Comparison of ENCODE assay signal across 8 mouse cellular contexts in genomic region chr19:5337975-5338374, GRCm38 (mm10). TPM values are rescaled to one million over a fixed set of nuclear protein-coding genes. Genes with fewer than 3 reads are reported as not detected.
DNase-seq lines count a peak whose midpoint lies in the region; ATAC-seq and TF ChIP-seq lines count a peak whose summit lies in the region.

No protein-coding gene starts in this region.

- no peak for ATAC-seq in forebrain, postnatal 0 days
- no peak for ATAC-seq in forebrain, embryonic 15.5 days (replicated peaks)
- ATAC-seq in monocyte, adult 5-6 weeks (replicated peaks; ENCODE audit: insufficient number of reproducible peaks, low FRiP score, low TSS enrichment, poor library complexity, severe bottlenecking), result peak; percentile 70

- H3K4me3 ChIP-seq in forebrain, postnatal 0 days (ENCODE audit: low read depth, low read length), result no peak overlapping the region
- H3K4me3 ChIP-seq in forebrain, embryonic 15.5 days, result no peak overlapping the region

- no peaks in the 10 kb centered on the region for H3K4me1 ChIP-seq in forebrain, postnatal 0 days (ENCODE audit: insufficient read depth)
- no peaks in the 10 kb centered on the region for H3K4me1 ChIP-seq in forebrain, embryonic 15.5 days

- peak; percentile 84 for TF ChIP-seq CTCF in forebrain, postnatal 0 days (IDR thresholded peaks at IDR 0.05; ENCODE audit: low read depth)

- intact Hi-C loops in heart, postnatal 10 days (cut with DNase I), result loop anchor here (1.0 kb wide), 1 partner anchor 10 kb away; no protein-coding TSS in a partner anchor

- H3K36me3 ChIP-seq in forebrain, postnatal 0 days (ENCODE audit: insufficient read depth), result no peaks in the 10 kb centered on the region
- no peaks in the 10 kb centered on the region for H3K36me3 ChIP-seq in forebrain, embryonic 15.5 days

- H3K9ac ChIP-seq in forebrain, postnatal 0 days, result no peak overlapping the region
- H3K9ac ChIP-seq in forebrain, embryonic 15.5 days (replicated peaks), result no peak overlapping the region

- H3K4me2 ChIP-seq in forebrain, postnatal 0 days (ENCODE audit: low read depth), result no peak overlapping the region
- H3K4me2 ChIP-seq in forebrain, embryonic 15.5 days (replicated peaks), result no peak overlapping the region

- H3K9me3 ChIP-seq in forebrain, postnatal 0 days (ENCODE audit: low read length), result no peaks in the 10 kb centered on the region
- no peaks in the 10 kb centered on the region for H3K9me3 ChIP-seq in forebrain, embryonic 15.5 days

- H3K27me3 ChIP-seq in forebrain, postnatal 0 days (ENCODE audit: insufficient read depth, low read length), result no peaks in the 10 kb centered on the region
- no peaks in the 10 kb centered on the region for H3K27me3 ChIP-seq in forebrain, embryonic 15.5 days

- no peak overlapping the region for H3K27ac ChIP-seq in forebrain, postnatal 0 days (ENCODE audit: low read depth, low read length)
- no peak overlapping the region for H3K27ac ChIP-seq in forebrain, embryonic 15.5 days (replicated peaks)

- 18% methylated on average over 5 of the region's 5 CpGs for WGBS in forebrain, postnatal 0 days
- 23% methylated on average over 5 of the region's 5 CpGs for WGBS in forebrain, embryonic 15.5 days

- peak; percentile 77 for DNase-seq in forebrain, postnatal 0 days
- DNase-seq in adrenal gland, adult (ENCODE audit: inconsistent age in 2 of 2, low spot score in 1 of 2), result peak; percentile 78 to 91
- DNase-seq in embryo, embryonic 10 days (ENCODE audit: low spot score), result peak; percentile 88
- DNase-seq in heart, postnatal 10 days, result peak; percentile 79 to 91
- peak; percentile 74 to 79 for DNase-seq in left cerebral cortex, adult 18-20 months (ENCODE audit: low spot score in 2 of 2)
- peak; percentile 22 for DNase-seq in telencephalon, adult 2 months (ENCODE audit: low read depth, low spot score)

RNA-seq across cellular contexts. Expression of gene Catsper1, which starts 2.4 kb away (rescaled TPM):
- not detected in 2 replicates for total RNA-seq in forebrain, postnatal 0 days (2014; rRNA removed)
- not detected in 2 replicates for polyA plus RNA-seq in forebrain, postnatal 0 days (2015; fragmentation: Nextera tagmentation; extraction: Ambion mirVana)
- not detected in 2 replicates for polyA plus RNA-seq in forebrain, embryonic 15.5 days (2015; fragmentation: Nextera tagmentation; extraction: Ambion mirVana)
- not detected for total RNA-seq in heart, postnatal 10 days (2021)
- total RNA-seq in left cerebral cortex, adult 18-20 months (2021), result not detected
- total RNA-seq in monocyte, adult 5-6 weeks (2017), result not detected in 3 replicates

RNA-seq across cellular contexts. Expression of gene Cst6, which starts 11.4 kb away (rescaled TPM):
- 0.76 and 2.4 TPM in 2 replicates for total RNA-seq in forebrain, postnatal 0 days (2014; rRNA removed)
- polyA plus RNA-seq in forebrain, postnatal 0 days (2015; fragmentation: Nextera tagmentation; extraction: Ambion mirVana), result 9.6 and 15.8 TPM in 2 replicates
- polyA plus RNA-seq in forebrain, embryonic 15.5 days (2015; fragmentation: Nextera tagmentation; extraction: Ambion mirVana), result 2.7 and 3.1 TPM in 2 replicates
- total RNA-seq in heart, postnatal 10 days (2021), result 1 to 10 TPM; 2.6 to 3.1 TPM
- total RNA-seq in left cerebral cortex, adult 18-20 months (2021), result 10 to 100 TPM; 25.4 to 26.9 TPM
- total RNA-seq in monocyte, adult 5-6 weeks (2017), result 1.1 TPM in 1 of 3 replicates, not detected in the others

RNA-seq across cellular contexts. Expression of gene Eif1ad, which starts 28.6 kb away (rescaled TPM):
- total RNA-seq in forebrain, postnatal 0 days (2014; rRNA removed), result 31.4 and 34.7 TPM in 2 replicates
- polyA plus RNA-seq in forebrain, postnatal 0 days (2015; fragmentation: Nextera tagmentation; extraction: Ambion mirVana), result 38.4 and 45.3 TPM in 2 replicates
- 49.6 and 52.8 TPM in 2 replicates for polyA plus RNA-seq in forebrain, embryonic 15.5 days (2015; fragmentation: Nextera tagmentation; extraction: Ambion mirVana)
- total RNA-seq in heart, postnatal 10 days (2021), result 10 to 100 TPM; 26.4 to 28.8 TPM
- 10 to 100 TPM; 22.6 to 26.3 TPM for total RNA-seq in left cerebral cortex, adult 18-20 months (2021)
- total RNA-seq in monocyte, adult 5-6 weeks (2017), result 29.9 to 38.8 TPM (median 33.8 TPM) in 3 replicates

RNA-seq across cellular contexts. Expression of gene Banf1, which starts 29.0 kb away (rescaled TPM):
- 72.5 and 93.5 TPM in 2 replicates for total RNA-seq in forebrain, postnatal 0 days (2014; rRNA removed)
- 379 and 481 TPM in 2 replicates for polyA plus RNA-seq in forebrain, postnatal 0 days (2015; fragmentation: Nextera tagmentation; extraction: Ambion mirVana)
- 401 and 423 TPM in 2 replicates for polyA plus RNA-seq in forebrain, embryonic 15.5 days (2015; fragmentation: Nextera tagmentation; extraction: Ambion mirVana)
- total RNA-seq in heart, postnatal 10 days (2021), result 100 to 1,000 TPM; 173 to 178 TPM
- total RNA-seq in left cerebral cortex, adult 18-20 months (2021), result 10 to 100 TPM; 83.5 to 84.2 TPM
- 9.9 to 29.1 TPM (median 22.3 TPM) in 3 replicates for total RNA-seq in monocyte, adult 5-6 weeks (2017)

RNA-seq across cellular contexts. Expression of gene Gal3st3, which starts 39.8 kb away (rescaled TPM):
- 14.8 and 19.4 TPM in 2 replicates for total RNA-seq in forebrain, postnatal 0 days (2014; rRNA removed)
- 46.9 and 50.4 TPM in 2 replicates for polyA plus RNA-seq in forebrain, postnatal 0 days (2015; fragmentation: Nextera tagmentation; extraction: Ambion mirVana)
- 31.4 and 31.6 TPM in 2 replicates for polyA plus RNA-seq in forebrain, embryonic 15.5 days (2015; fragmentation: Nextera tagmentation; extraction: Ambion mirVana)
- total RNA-seq in heart, postnatal 10 days (2021), result 10 to 100 TPM in 1 of 2 experiments, 1 to 10 TPM in 1; 9.4 to 14.6 TPM
- total RNA-seq in left cerebral cortex, adult 18-20 months (2021), result 10 to 100 TPM; 70.5 to 73.8 TPM
- total RNA-seq in monocyte, adult 5-6 weeks (2017), result not detected in 3 replicates

Comparison
In these comparisons a context has a peak if more than half of its experiments do, and no peak if none do; other contexts are left out.
1. DNase-seq: peak in every context shown above with its lines; median percentile 88 in embryo, embryonic 10 days; 85 in heart, postnatal 10 days; 84 in adrenal gland, adult; 77 in forebrain, postnatal 0 days; 76 in left cerebral cortex, adult 18-20 months; 22 in telencephalon, adult 2 months.